ENCODE assay signal across 8 mouse cellular contexts in genomic region chr4:116721098-116721628, GRCm38 (mm10). TPM values are rescaled to one million over a fixed set of nuclear protein-coding genes. Genes with fewer than 3 reads are reported as not detected.
DNase-seq lines count a peak whose midpoint lies in the region; ATAC-seq and TF ChIP-seq lines count a peak whose summit lies in the region.

No protein-coding gene starts in this region.

- H3K9me3 ChIP-seq in embryonic facial prominence, embryonic 13.5 days, result no peaks in the 10 kb centered on the region

- peaks cover 9% of the 10 kb centered on the region for H3K4me1 ChIP-seq in embryonic facial prominence, embryonic 13.5 days

- DNase-seq in left cerebral cortex, adult 2 months (ENCODE audit: extremely low spot score in 1 of 2, low spot score in 2 of 2), result no peak
- no peak for DNase-seq in left cerebral cortex, postnatal 4 days
- no peak for DNase-seq in gastrocnemius, adult 18-20 months (ENCODE audit: low spot score)
- no peak for DNase-seq in adrenal gland, postnatal 10 days
- DNase-seq in left cerebral cortex, adult 8-10 months (ENCODE audit: low spot score in 2 of 2), result no peak

- H3K36me3 ChIP-seq in embryonic facial prominence, embryonic 13.5 days, result no peaks in the 10 kb centered on the region
- no peaks in the 10 kb centered on the region for H3K36me3 ChIP-seq in myocyte (ENCODE audit: control insufficient read depth, insufficient read depth)

- H3K27me3 ChIP-seq in embryonic facial prominence, embryonic 13.5 days, result no peaks in the 10 kb centered on the region
- no peaks in the 10 kb centered on the region for H3K27me3 ChIP-seq in myocyte (ENCODE audit: control insufficient read depth, insufficient read depth, insufficient read length)

- intact Hi-C loops in left cerebral cortex, adult 2 months (cut with DNase I), result no loop called here
- intact Hi-C loops in left cerebral cortex, postnatal 4 days (cut with DNase I), result no loop called here

- no peak for TF ChIP-seq CTCF in left cerebral cortex, adult 2 months (IDR thresholded peaks at IDR 0.05)

- peak overlapping the region; percentile 98 for H3K4me3 ChIP-seq in left cerebral cortex, adult 2 months
- H3K4me3 ChIP-seq in embryonic facial prominence, embryonic 13.5 days, result peak overlapping the region; percentile 88
- H3K4me3 ChIP-seq in myocyte, result peak overlapping the region; percentile 79

- no peak for TF ChIP-seq POLR2A in myocyte (IDR thresholded peaks at IDR 0.05; ENCODE audit: insufficient read length, low read depth)

- peak overlapping the region; percentile 76 for H3K27ac ChIP-seq in left cerebral cortex, adult 2 months
- H3K27ac ChIP-seq in embryonic facial prominence, embryonic 13.5 days, result peak overlapping the region; percentile 73; the same call in 1 of the 2 replicates

- H3ac ChIP-seq in myocyte (ENCODE audit: control insufficient read depth, insufficient read length), result peak overlapping the region; percentile 9

- ATAC-seq in embryonic facial prominence, embryonic 13.5 days (ENCODE audit: insufficient number of reproducible peaks, insufficient read depth, low FRiP score, low TSS enrichment, low read depth), result peak; percentile 58; the same call in 1 of the 2 replicates
- peak; percentile 6 for ATAC-seq in inflammation-experienced regulatory T-cells, adult 6 months

- peak overlapping the region; percentile 89 for H3K4me2 ChIP-seq in embryonic facial prominence, embryonic 13.5 days
- H3K4me2 ChIP-seq in myocyte (ENCODE audit: low read depth), result peak overlapping the region; percentile 95

- peak overlapping the region; percentile 89 for H3K9ac ChIP-seq in embryonic facial prominence, embryonic 13.5 days

- peaks cover 23% of the 10 kb centered on the region for H3K79me2 ChIP-seq in myocyte (ENCODE audit: control insufficient read depth, insufficient read depth)

- under 1% methylated on average over 29 of the region's 29 CpGs for WGBS in embryonic facial prominence, embryonic 13.5 days

TF ChIP-seq in myocyte, 11 proteins besides CTCF, POLR2A, EP300 and RAD21:
- TF ChIP-seq TCF3 (IDR thresholded peaks at IDR 0.05; ENCODE audit: insufficient read length, low read depth) (no peak), MYOD1 (IDR thresholded peaks at IDR 0.05; ENCODE audit: control insufficient read depth in 1 of 3, insufficient read length in 2 of 3, low read depth in 2 of 3) (no peak), CEBPB (IDR thresholded peaks at IDR 0.05; ENCODE audit: insufficient read depth, poor library complexity, severe bottlenecking) (no peak), MAX (IDR thresholded peaks at IDR 0.05; ENCODE audit: low read depth) (no peak), TCF12 (IDR thresholded peaks at IDR 0.05; ENCODE audit: insufficient read depth, poor library complexity, severe bottlenecking) (no peak), MYOG (IDR thresholded peaks at IDR 0.05; ENCODE audit: control insufficient read depth in 1 of 3, insufficient read depth in 1 of 3, insufficient read length in 2 of 3, low read depth in 2 of 3) (no peak), SRF (IDR thresholded peaks at IDR 0.05; ENCODE audit: control insufficient read depth, insufficient read length, low read depth) (no peak), E2F4 (IDR thresholded peaks at IDR 0.05; ENCODE audit: insufficient read depth) (no peak), REST (IDR thresholded peaks at IDR 0.05; ENCODE audit: insufficient read depth, insufficient read length) (no peak), POLR2AphosphoS2 (IDR thresholded peaks at IDR 0.05; ENCODE audit: insufficient read length, low read depth) (no peak), USF1 (IDR thresholded peaks at IDR 0.05; ENCODE audit: low read depth) (no peak)

RNA-seq across cellular contexts. Expression of gene Tesk2, which starts 0.4 kb away (rescaled TPM):
- total RNA-seq in left cerebral cortex, adult 2 months (2021), result 1 to 10 TPM; 3.8 to 4.6 TPM
- total RNA-seq in left cerebral cortex, postnatal 4 days (2021), result 1 to 10 TPM; 2.0 to 2.2 TPM
- 9.4 and 11.2 TPM in 2 replicates for polyA plus RNA-seq in embryonic facial prominence, embryonic 13.5 days (2015; fragmentation: Nextera tagmentation; extraction: Ambion mirVana)
- polyA plus RNA-seq in inflammation-experienced regulatory T-cells, adult 6 months (2017; shearing (Covaris generic)), result 1 to 10 TPM; 3.0 to 4.3 (median 4.1) TPM
- polyA plus RNA-seq in myocyte (2012; fragmentation: generic; extraction: Trizol), result 3.8 TPM
- total RNA-seq in gastrocnemius, adult 18-20 months (2021), result 1 to 10 TPM; 1.6 to 1.8 TPM
- 1 to 10 TPM; 5.1 to 5.7 TPM for total RNA-seq in adrenal gland, postnatal 10 days (2021)
- total RNA-seq in left cerebral cortex, adult 8-10 months (2022), result 1 to 10 TPM; 5.1 to 5.8 (median 5.5) TPM

RNA-seq across cellular contexts. Expression of gene Ccdc163, which starts 12.9 kb away (rescaled TPM):
- total RNA-seq in left cerebral cortex, adult 2 months (2021), result 1 to 10 TPM; 4.2 to 7.6 TPM
- 1 to 10 TPM; 4.5 to 5.5 TPM for total RNA-seq in left cerebral cortex, postnatal 4 days (2021)
- polyA plus RNA-seq in embryonic facial prominence, embryonic 13.5 days (2015; fragmentation: Nextera tagmentation; extraction: Ambion mirVana), result 24.9 and 27.4 TPM in 2 replicates
- 10 to 100 TPM; 29.3 to 64.8 (median 54.4) TPM for polyA plus RNA-seq in inflammation-experienced regulatory T-cells, adult 6 months (2017; shearing (Covaris generic))
- 18.9 TPM for polyA plus RNA-seq in myocyte (2012; fragmentation: generic; extraction: Trizol)
- total RNA-seq in gastrocnemius, adult 18-20 months (2021), result 1 to 10 TPM; 2.2 to 2.6 TPM
- total RNA-seq in adrenal gland, postnatal 10 days (2021), result 10 to 100 TPM; 18.6 to 20.2 TPM
- total RNA-seq in left cerebral cortex, adult 8-10 months (2022), result 1 to 10 TPM; 4.3 to 8.4 (median 6.3) TPM

RNA-seq across cellular contexts. Expression of gene Mmachc, which starts 13.0 kb away (rescaled TPM):
- total RNA-seq in left cerebral cortex, adult 2 months (2021), result 10 to 100 TPM; 15.2 to 15.4 TPM
- 10 to 100 TPM; 14.7 to 15.7 TPM for total RNA-seq in left cerebral cortex, postnatal 4 days (2021)
- 24.5 and 30.4 TPM in 2 replicates for polyA plus RNA-seq in embryonic facial prominence, embryonic 13.5 days (2015; fragmentation: Nextera tagmentation; extraction: Ambion mirVana)
- 1 to 10 TPM; 4.5 to 8.3 (median 5.2) TPM for polyA plus RNA-seq in inflammation-experienced regulatory T-cells, adult 6 months (2017; shearing (Covaris generic))
- polyA plus RNA-seq in myocyte (2012; fragmentation: generic; extraction: Trizol), result 17.2 TPM
- total RNA-seq in gastrocnemius, adult 18-20 months (2021), result 10 to 100 TPM; 33.3 to 34.9 TPM
- total RNA-seq in adrenal gland, postnatal 10 days (2021), result 10 to 100 TPM; 32.2 to 40.4 TPM
- 10 to 100 TPM; 14.0 to 18.4 (median 14.8) TPM for total RNA-seq in left cerebral cortex, adult 8-10 months (2022)

RNA-seq across cellular contexts. Expression of gene Prdx1, which starts 35.8 kb away (rescaled TPM):
- total RNA-seq in left cerebral cortex, adult 2 months (2021), result 100 to 1,000 TPM; 136 to 139 TPM
- 100 to 1,000 TPM; 170 to 191 TPM for total RNA-seq in left cerebral cortex, postnatal 4 days (2021)
- polyA plus RNA-seq in embryonic facial prominence, embryonic 13.5 days (2015; fragmentation: Nextera tagmentation; extraction: Ambion mirVana), result 1,178 and 1,215 TPM in 2 replicates
- polyA plus RNA-seq in inflammation-experienced regulatory T-cells, adult 6 months (2017; shearing (Covaris generic)), result 1,000 to 10,000 TPM in 1 of 3 experiments, 100 to 1,000 TPM in 2; 680 to 1,098 (median 710) TPM
- polyA plus RNA-seq in myocyte (2012; fragmentation: generic; extraction: Trizol), result 231 TPM
- 100 to 1,000 TPM; 267 to 272 TPM for total RNA-seq in gastrocnemius, adult 18-20 months (2021)
- 100 to 1,000 TPM; 573 to 689 TPM for total RNA-seq in adrenal gland, postnatal 10 days (2021)
- 100 to 1,000 TPM; 171 to 219 (median 193) TPM for total RNA-seq in left cerebral cortex, adult 8-10 months (2022)
